Mouse (Mus musculus) thymus, postnatal 10 days (tissue): Measurements from ENCODE around the gene Dnajb5.

Source experiments
- DNase-seq, 2 experiments: peaks; one replicate each; pipeline ENCODE4 v3.0.0; 2021; ENCODE audit warnings: low spot score in 2 of 2

Dnajb5 gene

GRCm38 (mm10) chr4:42944185-42944584 lies 5.4 kb upstream of the Dnajb5 start:
- no peak for DNase-seq

GRCm38 (mm10) chr4:42945043-42945442 lies 4.6 kb upstream of the Dnajb5 start:
- no peak for DNase-seq

GRCm38 (mm10) chr4:42945445-42945844 lies 4.2 kb upstream of the Dnajb5 start:
- no peak for DNase-seq

GRCm38 (mm10) chr4:42945952-42946351 lies 3.7 kb upstream of the Dnajb5 start:
- peak in 1 of 2 experiments; percentile 40 for DNase-seq

GRCm38 (mm10) chr4:42946733-42947290 lies 2.8 kb upstream of the Dnajb5 start:
- no peak for DNase-seq

GRCm38 (mm10) chr4:42948527-42948926 lies 1.1 kb upstream of the Dnajb5 start:
- no peak for DNase-seq

GRCm38 (mm10) chr4:42949051-42949675 lies 451 bp upstream of the Dnajb5 start:
- DNase-seq: no peak

- DNase-seq: peak; percentile 87 to 88
These were observed 498 bp downstream of the Dnajb5 start for GRCm38 (mm10) chr4:42950065-42950558.

- no peak for DNase-seq
These were observed 1.9 kb downstream of the Dnajb5 start for GRCm38 (mm10) chr4:42951206-42952195.

- DNase-seq: no peak
These were observed 2.9 kb downstream of the Dnajb5 start for GRCm38 (mm10) chr4:42952563-42952962.

- DNase-seq: no peak
These were observed 4.0 kb downstream of the Dnajb5 start for GRCm38 (mm10) chr4:42953435-42954094.

- DNase-seq: peak in 1 of 2 experiments; percentile 39
These were observed 4.7 kb downstream of the Dnajb5 start for GRCm38 (mm10) chr4:42954297-42954696.

GRCm38 (mm10) chr4:42955200-42955599 lies 5.6 kb downstream of the Dnajb5 start:
- no peak for DNase-seq

- no peak for DNase-seq
These were observed 7.0 kb downstream of the Dnajb5 start for GRCm38 (mm10) chr4:42956581-42956980.

GRCm38 (mm10) chr4:42957306-42957705 lies 7.7 kb downstream of the Dnajb5 start:
- no peak for DNase-seq

GRCm38 (mm10) chr4:42957979-42958378 lies 8.4 kb downstream of the Dnajb5 start:
- no peak for DNase-seq

GRCm38 (mm10) chr4:42958942-42959341 lies 9.3 kb downstream of the Dnajb5 start:
- no peak for DNase-seq

- no peak for DNase-seq
These were observed 9.8 kb downstream of the Dnajb5 start for GRCm38 (mm10) chr4:42959382-42959781.

- peak in 1 of 2 experiments; percentile 60 for DNase-seq
These were observed 12.0 kb downstream of the Dnajb5 start for GRCm38 (mm10) chr4:42961592-42961991.

- no peak for DNase-seq
These were observed 13.9 kb downstream of the Dnajb5 start for GRCm38 (mm10) chr4:42963480-42963879.

GRCm38 (mm10) chr4:42965039-42965719 lies 15.6 kb downstream of the Dnajb5 start:
- peak in 1 of 2 experiments; percentile 51 for DNase-seq
